Mouse (Mus musculus) forebrain, embryonic 16.5 days (tissue): Measurements from ENCODE around the gene Ankmy1. TPM values are rescaled to one million over a fixed set of nuclear protein-coding genes. Genes with fewer than 3 reads are reported as not detected.

Experiments used
- ATAC-seq: fragments of 200-750 bp; cut with Nextera tagmentation; 2 replicates; pipeline ENCODE4 v1.8.0; 2017; ENCODE audit warnings: mild to moderate bottlenecking, moderate library complexity
- H3K27ac ChIP-seq: fragments of 300-500 bp; sonication (generic); 2 replicates; pipeline ENCODE4 v1.5.1; 2014; ENCODE audit warnings: low read length, control low read depth
- H3K27me3 ChIP-seq: fragments of 300-500 bp; sonication (generic); replicated peaks from 2 replicates; pipeline ENCODE4 v1.6.1; 2014; ENCODE audit warnings: low read length; ENCODE audit not compliant: control insufficient read depth, insufficient read depth
- H3K36me3 ChIP-seq: fragments of 300-500 bp; sonication (generic); 2 replicates; pipeline ENCODE4 v1.6.1; 2014; ENCODE audit not compliant: control insufficient read depth, insufficient read depth
- H3K4me1 ChIP-seq: fragments of 300-500 bp; sonication (generic); replicated peaks from 2 replicates; pipeline ENCODE4 v1.6.1; 2014; ENCODE audit warnings: low read length; ENCODE audit not compliant: control insufficient read depth, insufficient read depth
- H3K4me2 ChIP-seq: fragments of 300-500 bp; sonication (generic); 2 replicates; pipeline ENCODE4 v1.6.1; 2014; ENCODE audit warnings: mild to moderate bottlenecking, low read length, control low read depth
- H3K4me3 ChIP-seq: fragments of 300-500 bp; sonication (generic); replicated peaks from 2 replicates; pipeline ENCODE4 v1.5.1; 2014; ENCODE audit warnings: mild to moderate bottlenecking, low read length, control low read depth
- H3K9ac ChIP-seq: fragments of 300-500 bp; sonication (generic); replicated peaks from 2 replicates; pipeline ENCODE4 v1.6.1; 2014; ENCODE audit warnings: low read depth, low read length, control low read depth
- H3K9me3 ChIP-seq: fragments of 300-500 bp; sonication (generic); 2 replicates; pipeline ENCODE4 v1.6.1; 2016; ENCODE audit warnings: low read length; ENCODE audit not compliant: control insufficient read depth
- WGBS: fragments of 180-500 bp; shearing (Covaris S2); extraction: QIAGEN DNeasy Blood & Tissue Kit; methylation state at CpG from one replicate; pipeline ENCODE4 v1.1.7; 2014; 5-methylcytosine and 5-hydroxymethylcytosine counted together
- polyA plus RNA-seq: library from polyadenylated mRNA; unstranded; fragments of >200 nt; fragmentation: Nextera tagmentation; extraction: Ambion mirVana; gene quantifications from 2 replicates; pipeline ENCODE4 v1.2.1, GENCODE M21; 2015

Ankmy1 gene
- polyA plus RNA-seq = 0.71 and 1.1 TPM in 2 replicates

DNA sequence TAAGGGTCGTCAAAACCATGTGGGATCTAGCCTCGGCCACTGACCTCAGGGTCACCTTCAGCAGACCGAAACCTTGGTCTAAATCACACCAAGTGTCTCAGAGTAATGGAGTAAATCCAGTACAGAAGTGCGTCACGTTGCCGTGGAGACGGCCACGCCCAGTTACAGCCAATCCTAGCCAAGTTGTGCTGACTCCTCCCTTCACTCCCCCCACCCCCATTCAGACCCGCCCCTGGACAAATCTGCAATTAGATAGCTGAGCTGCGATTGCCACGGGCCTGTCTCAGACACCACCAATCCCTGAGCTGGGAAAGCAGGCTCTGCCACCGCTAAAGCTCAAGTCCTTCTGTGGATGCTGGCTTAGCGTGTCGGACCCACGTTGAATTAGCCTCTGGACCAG is at the start of gene Ankmy1:
Gene Ankmy1 (minus strand): TSS at position 121 of the 400 bp plus-strand sequence.
- Histone ChIP-seq H3K27me3 (no peaks in the 10 kb centered on the region), H3K9ac (0 out of 2 replicates have a peak within 1 kb of the TSS, but pooled peaks have one; percentile 12), H3K36me3 (no peaks in the 10 kb centered on the region), H3K4me2 (peak within 1 kb of the TSS; percentile 37), H3K4me1 (peaks cover 16% of the 10 kb centered on the region), H3K9me3 (no peaks in the 10 kb centered on the region), H3K4me3 (peak within 1 kb of the TSS; percentile 14), H3K27ac (peak within 1 kb of the TSS; percentile 29)
- WGBS = 1% methylated on average over 15 of the region's 15 CpGs
- 0 out of 2 replicates have a peak, but pooled peaks have one; percentile 14 for ATAC-seq

DNA sequence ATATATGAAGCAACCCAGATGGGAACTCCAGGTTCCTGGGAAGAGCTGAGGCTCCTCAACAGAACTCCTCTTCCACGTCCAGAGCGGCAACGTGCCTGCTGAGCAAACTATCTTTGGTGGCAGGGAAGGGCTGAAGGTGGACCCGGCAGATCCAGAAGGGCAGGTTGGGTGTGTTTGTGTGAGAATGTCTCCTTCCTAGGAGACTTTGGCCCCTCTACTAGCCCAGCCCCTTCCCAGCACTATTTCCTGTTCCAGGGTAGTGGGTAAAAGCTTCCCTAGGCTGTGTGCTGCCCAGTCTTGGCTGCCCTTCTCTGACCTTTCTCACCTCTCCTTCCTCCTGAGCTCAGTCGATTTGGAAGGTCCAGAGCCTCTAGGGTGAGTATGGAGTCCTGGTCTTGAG is 47.9 kb upstream of the Ankmy1 start, which contains the start of gene Gpr35:
Gene Gpr35 (plus strand): TSS at position 259 of the 400 bp plus-strand sequence.
- no peak within 1 kb of the TSS for H3K27ac ChIP-seq
- H3K4me3 ChIP-seq = no peak within 1 kb of the TSS
- no peak within 1 kb of the TSS for H3K4me2 ChIP-seq
- no peaks in the 10 kb centered on the region for H3K4me1 ChIP-seq
- 88% methylated on average over 5 of the region's 5 CpGs for WGBS
- ATAC-seq = no peak
- no peaks in the 10 kb centered on the region for H3K27me3 ChIP-seq
- H3K36me3 ChIP-seq = peaks cover 22% of the 10 kb centered on the region
- no peaks in the 10 kb centered on the region for H3K9me3 ChIP-seq
- no peak within 1 kb of the TSS for H3K9ac ChIP-seq

DNA sequence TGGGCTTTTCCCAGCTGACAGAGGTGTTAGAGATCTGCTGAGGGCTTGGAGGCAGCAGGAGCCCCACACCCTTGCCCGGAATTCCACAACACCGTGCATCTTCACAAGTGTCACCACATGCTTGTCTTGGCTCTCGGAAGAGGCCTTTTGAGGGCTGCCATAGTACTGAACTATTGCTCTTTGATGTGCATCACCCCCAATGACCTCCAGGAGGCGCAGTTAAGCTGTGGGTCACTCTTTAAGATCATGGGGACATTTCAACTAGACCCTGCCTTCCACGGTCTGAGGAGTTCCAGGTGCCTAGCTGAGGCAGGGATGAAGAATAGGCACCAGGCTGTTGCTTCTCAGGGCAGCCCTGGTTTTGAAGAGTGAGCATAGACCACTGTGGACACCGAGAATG is 46.7 kb upstream of the Ankmy1 start:
- no peaks in the 10 kb centered on the region for H3K4me1 ChIP-seq
- H3K4me3 ChIP-seq = no peak overlapping the region
- H3K36me3 ChIP-seq = peaks cover 31% of the 10 kb centered on the region
- 65% methylated on average over 6 of the region's 6 CpGs for WGBS
- H3K4me2 ChIP-seq = no peak overlapping the region
- ATAC-seq = no peak
- H3K9me3 ChIP-seq = no peaks in the 10 kb centered on the region
- no peak overlapping the region for H3K27ac ChIP-seq
- H3K9ac ChIP-seq = no peak overlapping the region
- no peaks in the 10 kb centered on the region for H3K27me3 ChIP-seq

DNA sequence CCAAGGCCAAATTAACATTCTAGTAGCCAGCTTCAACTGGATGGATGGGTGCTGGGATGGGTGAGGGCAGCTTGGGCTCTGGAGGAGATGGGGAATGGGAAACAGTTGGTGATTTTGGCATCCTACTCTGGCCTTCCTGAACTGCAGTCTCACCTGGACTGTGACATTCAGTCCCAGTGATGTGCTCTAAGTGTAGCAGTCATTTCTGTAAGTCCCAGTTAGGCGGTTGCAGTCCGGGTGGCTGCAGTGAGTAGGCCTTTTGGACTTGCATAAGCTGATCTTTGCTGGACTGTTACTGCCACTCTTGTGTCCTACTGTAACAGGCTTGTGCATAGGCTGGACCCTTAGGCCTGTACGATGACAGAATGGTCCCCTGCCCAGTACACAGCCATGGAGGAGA is 45.3 kb upstream of the Ankmy1 start:
- Histone ChIP-seq H3K4me2 (no peak overlapping the region), H3K36me3 (peaks cover 40% of the 10 kb centered on the region), H3K4me3 (no peak overlapping the region), H3K27ac (no peak overlapping the region), H3K9ac (no peak overlapping the region), H3K9me3 (no peaks in the 10 kb centered on the region), H3K27me3 (no peaks in the 10 kb centered on the region), H3K4me1 (no peaks in the 10 kb centered on the region)
- ATAC-seq = no peak
- 98% methylated on average over 3 of the region's 3 CpGs for WGBS

DNA sequence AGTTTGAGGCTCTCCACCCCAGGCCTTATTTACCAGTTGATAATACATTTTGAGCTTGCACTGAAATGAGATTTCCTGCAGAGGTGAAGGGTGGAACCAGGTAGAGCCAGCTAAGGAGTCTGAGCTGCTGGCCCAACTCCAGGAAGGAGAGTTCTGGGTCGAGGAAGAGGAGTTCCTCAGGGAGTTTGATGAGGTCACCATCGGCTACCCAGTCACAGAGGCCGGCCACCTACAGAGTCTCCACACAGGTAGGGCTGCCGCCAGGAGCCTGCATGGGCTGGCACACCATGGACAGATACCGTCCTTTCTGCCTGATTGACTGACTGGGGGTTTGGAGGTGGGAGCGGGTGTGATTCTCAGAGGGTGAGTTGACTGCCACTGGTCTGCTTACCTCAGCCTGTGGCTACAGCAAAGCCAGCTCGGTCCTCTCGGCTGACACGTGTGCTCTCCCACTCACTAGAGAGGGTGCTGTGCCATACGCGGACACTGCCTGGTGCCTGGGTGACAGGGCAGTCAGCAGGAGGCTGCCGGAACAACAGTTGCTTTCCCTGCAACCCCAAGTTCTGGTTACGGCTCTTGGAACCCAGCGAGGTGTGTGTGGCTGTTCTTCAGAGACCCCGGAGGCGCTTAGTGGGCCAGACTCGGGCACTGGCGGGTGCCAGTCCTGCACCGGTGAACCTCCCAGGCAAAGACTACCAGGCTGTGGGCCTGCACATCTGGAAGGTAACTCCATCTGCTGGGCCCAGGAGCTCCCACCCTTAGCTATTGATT is 40.7 kb upstream of the Ankmy1 start:
- Histone ChIP-seq H3K9me3 (no peaks in the 10 kb centered on the region), H3K4me2 (no peak overlapping the region), H3K4me1 (no peaks in the 10 kb centered on the region), H3K36me3 (peaks cover 60% of the 10 kb centered on the region), H3K9ac (no peak overlapping the region), H3K27ac (no peak overlapping the region), H3K4me3 (no peak overlapping the region), H3K27me3 (no peaks in the 10 kb centered on the region)
- no peak for ATAC-seq
- WGBS = 95% methylated on average over 19 of the region's 19 CpGs

DNA sequence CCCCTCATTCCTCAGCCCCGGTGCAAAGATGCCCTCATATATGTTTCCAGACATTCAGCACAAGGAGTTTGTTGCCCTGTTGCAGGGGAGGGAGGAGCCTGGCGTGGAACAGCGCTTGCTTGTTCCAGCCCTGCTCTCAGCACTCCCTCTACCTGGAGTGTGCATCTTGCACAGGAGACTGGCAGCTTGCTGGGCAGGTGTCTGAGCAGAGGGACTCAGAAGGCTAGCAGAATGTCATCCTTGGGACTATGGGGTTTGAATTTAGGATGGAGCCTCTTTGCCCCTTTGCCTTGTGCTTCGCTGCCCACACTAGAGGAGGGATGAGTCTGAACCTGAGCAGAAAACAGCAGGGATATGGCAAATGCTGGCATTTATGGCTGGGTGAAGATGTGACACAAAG is 37.0 kb upstream of the Ankmy1 start:
- no peak overlapping the region for H3K9ac ChIP-seq
- ATAC-seq = no peak
- H3K4me2 ChIP-seq = no peak overlapping the region
- no peak overlapping the region for H3K4me3 ChIP-seq
- no peaks in the 10 kb centered on the region for H3K9me3 ChIP-seq
- peaks cover 23% of the 10 kb centered on the region for H3K4me1 ChIP-seq
- no peak overlapping the region for H3K27ac ChIP-seq
- no peaks in the 10 kb centered on the region for H3K27me3 ChIP-seq
- H3K36me3 ChIP-seq = peaks cover 39% of the 10 kb centered on the region
- WGBS = 97% methylated on average over 4 of the region's 4 CpGs

DNA sequence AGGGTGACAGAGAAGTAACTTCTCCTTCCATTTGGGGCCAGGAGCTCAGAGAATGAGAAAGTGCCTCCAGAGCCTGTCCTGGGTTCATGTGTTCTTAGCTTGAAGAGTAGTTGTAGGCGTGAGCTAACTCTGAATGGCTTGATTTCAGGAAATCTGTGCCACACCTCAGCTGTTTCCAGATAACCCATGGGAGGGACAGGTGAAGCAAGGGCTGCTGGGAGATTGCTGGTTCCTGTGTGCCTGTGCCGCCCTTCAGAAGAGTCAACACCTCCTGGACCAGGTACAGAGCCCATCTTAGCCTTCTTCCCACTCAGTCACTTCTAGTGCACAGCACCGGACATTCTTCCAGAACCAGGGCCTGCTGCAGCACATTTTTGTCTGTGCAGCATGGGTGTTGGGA is 35.1 kb upstream of the Ankmy1 start:
- H3K36me3 ChIP-seq = peaks cover 26% of the 10 kb centered on the region
- peaks cover 29% of the 10 kb centered on the region for H3K4me1 ChIP-seq
- no peak overlapping the region for H3K4me3 ChIP-seq
- H3K9me3 ChIP-seq = no peaks in the 10 kb centered on the region
- no peak overlapping the region for H3K9ac ChIP-seq
- H3K27ac ChIP-seq = no peak overlapping the region
- no peak overlapping the region for H3K4me2 ChIP-seq
- 83% methylated on average over 3 of the region's 3 CpGs for WGBS
- no peaks in the 10 kb centered on the region for H3K27me3 ChIP-seq
- ATAC-seq = no peak

DNA sequence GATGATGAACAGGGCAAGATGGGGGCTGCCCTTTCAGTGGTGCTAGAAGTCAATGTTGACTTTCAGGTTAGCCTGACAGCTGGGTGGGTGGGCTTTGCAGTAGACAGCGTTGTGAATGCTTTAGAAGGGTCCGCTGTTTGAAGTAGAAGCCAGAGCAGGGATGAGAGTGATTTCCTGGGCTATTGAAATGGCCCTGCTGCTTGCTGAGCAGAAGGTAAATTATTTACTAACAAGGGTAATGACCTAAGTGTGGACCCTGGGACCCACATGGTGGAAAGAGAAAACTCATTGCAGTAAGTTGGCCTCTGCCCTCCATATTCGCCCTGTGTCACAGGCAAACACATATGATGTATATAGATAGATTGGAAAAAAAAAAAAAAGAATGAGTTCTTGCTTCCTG is 33.8 kb upstream of the Ankmy1 start:
- Histone ChIP-seq H3K4me2 (peak overlapping the region; percentile 78), H3K27me3 (no peaks in the 10 kb centered on the region), H3K9me3 (no peaks in the 10 kb centered on the region), H3K4me3 (no peak overlapping the region), H3K36me3 (peaks cover 19% of the 10 kb centered on the region), H3K27ac (no peak overlapping the region), H3K9ac (0 out of 2 replicates have a peak overlapping the region, but pooled peaks have one; percentile 30), H3K4me1 (peaks cover 29% of the 10 kb centered on the region)
- 75% methylated on average over 3 of the region's 3 CpGs for WGBS
- no peak for ATAC-seq

DNA sequence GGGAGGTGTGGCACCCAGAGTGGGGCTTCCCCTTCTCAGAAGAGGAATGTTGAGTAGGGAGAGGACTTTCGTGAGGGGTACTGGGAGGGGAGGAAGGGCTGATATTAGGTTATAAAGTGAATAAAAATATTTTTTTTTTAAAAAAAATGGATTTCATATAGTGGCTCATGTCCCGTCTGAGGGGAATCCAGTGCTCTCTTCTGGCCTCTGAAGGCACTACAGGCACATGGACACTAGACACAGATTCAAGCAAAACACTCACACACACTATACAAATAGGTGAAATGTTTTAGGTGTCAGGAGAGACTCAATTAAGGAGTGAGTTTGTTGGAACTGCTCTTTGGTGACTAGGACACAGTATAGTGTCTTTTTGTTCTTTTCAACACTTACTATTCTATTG is 33.3 kb upstream of the Ankmy1 start:
- H3K27ac ChIP-seq = no peak overlapping the region
- 54% methylated on average over 2 of the region's 2 CpGs for WGBS

More for the DNA sequence above, 33.3 kb upstream of the Ankmy1 start:
- peaks cover 29% of the 10 kb centered on the region for H3K4me1 ChIP-seq
- peaks cover 17% of the 10 kb centered on the region for H3K36me3 ChIP-seq
- H3K27me3 ChIP-seq = no peaks in the 10 kb centered on the region
- peak overlapping the region; percentile 77 for H3K9ac ChIP-seq
- no peaks in the 10 kb centered on the region for H3K9me3 ChIP-seq
- H3K4me2 ChIP-seq = peak overlapping the region; percentile 78
- no peak for ATAC-seq
- H3K4me3 ChIP-seq = peak overlapping the region; percentile 69
